Mouse (Mus musculus) cerebellum, adult 2 months (tissue): ENCODE measurements around the gene Gpd2.

ENCODE experiments used
- CTCF ChIP-seq: fragments of 200-500 bp; IDR thresholded peaks from 2 replicates; pipeline ENCODE4 v1.5.1; 2011; ENCODE audit warnings: low read depth, mild to moderate bottlenecking, control low read depth, low read length, moderate library complexity, borderline replicate concordance; ENCODE audit not compliant: insufficient read depth
- POLR2A ChIP-seq: fragments of 200-500 bp; IDR thresholded peaks from 2 replicates; pipeline ENCODE4 v1.6.1; 2011; ENCODE audit warnings: low read length, control low read depth, borderline replicate concordance; ENCODE audit not compliant: insufficient read depth

DNA sequence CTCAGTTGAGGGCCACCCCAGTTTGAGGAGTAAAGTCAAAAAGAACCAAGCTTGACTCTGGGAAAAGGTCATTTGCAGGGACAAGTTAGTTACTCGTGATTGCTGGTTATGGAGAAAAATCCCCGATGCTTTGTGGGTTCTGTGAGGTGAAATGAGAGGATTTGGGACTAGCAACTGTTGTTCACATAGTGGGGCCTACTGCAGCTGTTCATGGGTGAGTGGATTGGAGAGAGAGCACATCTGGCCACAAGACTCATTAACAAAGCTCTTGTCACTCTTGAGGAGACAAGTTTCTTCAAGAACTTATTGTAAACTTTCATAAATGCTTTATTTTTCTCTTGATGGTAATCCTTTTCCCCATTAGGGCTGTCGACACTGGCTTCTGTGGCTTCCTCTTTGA is 117.4 kb downstream of the Gpd2 start:
- no peak for TF ChIP-seq CTCF
- TF ChIP-seq POLR2A = no peak
